Mouse (Mus musculus): Measurements from ENCODE around the gene Cox19.
"Not testable (repeated sequence)": the region's sequence is repeated elsewhere in the genome, so short reads cannot be mapped to it uniquely, and the experiment has no call there.

Gene Cox19

GRCm38 (mm10) chr5:139363858-139364257 lies 12.6 kb upstream of the Cox19 start:
- no peak for DNase-seq (ENCODE audit: low read depth)

- DNase-seq (ENCODE audit: low read depth): no peak
Measured at GRCm38 (mm10) chr5:139359244-139359643, 8.0 kb upstream of the Cox19 start.

- peak; percentile 53 for DNase-seq (ENCODE audit: low read depth)
Measured at GRCm38 (mm10) chr5:139358653-139359052, 7.4 kb upstream of the Cox19 start.

GRCm38 (mm10) chr5:139355235-139355772 lies 4.1 kb upstream of the Cox19 start:
- peak; percentile 82 for DNase-seq (ENCODE audit: low read depth)

- DNase-seq (ENCODE audit: low read depth): no peak
Measured at GRCm38 (mm10) chr5:139353946-139354345, 2.7 kb upstream of the Cox19 start.

GRCm38 (mm10) chr5:139353496-139353895 lies 2.3 kb upstream of the Cox19 start:
- peak; percentile 77 for DNase-seq (ENCODE audit: low read depth)

- DNase-seq (ENCODE audit: low read depth): no peak
Measured at GRCm38 (mm10) chr5:139352317-139352716, 1.1 kb upstream of the Cox19 start, which contains the start of gene Cyp2w1. TSS of gene Cyp2w1 (plus strand) at chr5:139352617.

- no peak for DNase-seq (ENCODE audit: low read depth)
Measured at GRCm38 (mm10) chr5:139351628-139352027, 410 bp upstream of the Cox19 start.

- no peak for DNase-seq (ENCODE audit: low read depth)
Measured at GRCm38 (mm10) chr5:139349713-139350112, 1.5 kb downstream of the Cox19 start.

- DNase-seq (ENCODE audit: low read depth): no peak
Measured at GRCm38 (mm10) chr5:139347225-139347624, 4.0 kb downstream of the Cox19 start.

- DNase-seq (ENCODE audit: low read depth): no peak
Measured at GRCm38 (mm10) chr5:139345364-139345714, 5.9 kb downstream of the Cox19 start.

GRCm38 (mm10) chr5:139344687-139345363 lies 6.4 kb downstream of the Cox19 start:
- peak; percentile 95 for DNase-seq (ENCODE audit: low read depth)

GRCm38 (mm10) chr5:139344021-139344686 lies 7.1 kb downstream of the Cox19 start:
- DNase-seq (ENCODE audit: low read depth): peak; percentile 90

GRCm38 (mm10) chr5:139338891-139339290 lies 12.3 kb downstream of the Cox19 start:
- no peak for DNase-seq (ENCODE audit: low read depth)

- no peak for DNase-seq (ENCODE audit: low read depth)
Measured at GRCm38 (mm10) chr5:139338403-139338802, 12.8 kb downstream of the Cox19 start.

- DNase-seq (ENCODE audit: low read depth): no peak
Measured at GRCm38 (mm10) chr5:139337826-139338370, 13.3 kb downstream of the Cox19 start.

- no peak for DNase-seq (ENCODE audit: low read depth)
Measured at GRCm38 (mm10) chr5:139335634-139336033, 15.6 kb downstream of the Cox19 start.

GRCm38 (mm10) chr5:139334394-139334793 lies 16.8 kb downstream of the Cox19 start:
- DNase-seq (ENCODE audit: low read depth): not testable (repeated sequence)

GRCm38 (mm10) chr5:139333301-139334013 lies 17.8 kb downstream of the Cox19 start:
- DNase-seq (ENCODE audit: low read depth): no peak

- no peak for DNase-seq (ENCODE audit: low read depth)
Measured at GRCm38 (mm10) chr5:139332590-139333272, 18.5 kb downstream of the Cox19 start.

GRCm38 (mm10) chr5:139331742-139332141 lies 19.5 kb downstream of the Cox19 start:
- DNase-seq (ENCODE audit: low read depth): peak; percentile 79

GRCm38 (mm10) chr5:139330766-139331165 lies 20.5 kb downstream of the Cox19 start:
- no peak for DNase-seq (ENCODE audit: low read depth)

Data from naive thymus-derived CD4-positive, alpha-beta T cell, adult 2 months (primary cell).